Mouse (Mus musculus) testis, postnatal 14 days (tissue): ENCODE data around the gene Eci2.
A peak's percentile ranks its signal among the peaks of the same experiment; 100 is the strongest.
"Not testable (repeated sequence)": the region's sequence is repeated elsewhere in the genome, so short reads cannot be mapped to it uniquely, and the experiment has no call there.

Experiments used
- DNase-seq: peaks from one replicate; pipeline ENCODE4 v3.0.0; 2021; ENCODE audit warnings: low spot score

Gene Eci2

GRCm38 (mm10) chr13:35026879-35027278 is at the start of gene Eci2:
Gene Eci2 (minus strand): TSS chr13:35027096.
- DNase-seq: no peak

- no peak for DNase-seq
Observed at GRCm38 (mm10) chr13:35074862-35075261, 48.0 kb upstream of the Eci2 start.

- no peak for DNase-seq
Observed at GRCm38 (mm10) chr13:35070485-35071472, 43.9 kb upstream of the Eci2 start.

- peak; percentile 21 for DNase-seq
Observed at GRCm38 (mm10) chr13:35067084-35067483, 40.2 kb upstream of the Eci2 start.

GRCm38 (mm10) chr13:35066033-35066432 is 39.1 kb upstream of the Eci2 start:
- no peak for DNase-seq

GRCm38 (mm10) chr13:35064381-35064780 is 37.5 kb upstream of the Eci2 start:
- DNase-seq: no peak

GRCm38 (mm10) chr13:35058145-35058544 is 31.2 kb upstream of the Eci2 start:
- no peak for DNase-seq

GRCm38 (mm10) chr13:35036486-35036885 is 9.6 kb upstream of the Eci2 start:
- DNase-seq: no peak

- no peak for DNase-seq
Observed at GRCm38 (mm10) chr13:35035731-35036130, 8.8 kb upstream of the Eci2 start.

GRCm38 (mm10) chr13:35033571-35033970 is 6.7 kb upstream of the Eci2 start:
- DNase-seq: no peak

- no peak for DNase-seq
Observed at GRCm38 (mm10) chr13:35031684-35032082, 4.8 kb upstream of the Eci2 start.

- DNase-seq: no peak
Observed at GRCm38 (mm10) chr13:35030979-35031683, 4.2 kb upstream of the Eci2 start.

- no peak for DNase-seq
Observed at GRCm38 (mm10) chr13:35028365-35028764, 1.5 kb upstream of the Eci2 start.

GRCm38 (mm10) chr13:35023401-35023800 is 3.5 kb downstream of the Eci2 start:
- DNase-seq: not testable (repeated sequence)

- DNase-seq: no peak
Observed at GRCm38 (mm10) chr13:35020383-35020782, 6.5 kb downstream of the Eci2 start.

GRCm38 (mm10) chr13:35018866-35019536 is 7.9 kb downstream of the Eci2 start:
- DNase-seq: no peak

- no peak for DNase-seq
Observed at GRCm38 (mm10) chr13:35017392-35017791, 9.5 kb downstream of the Eci2 start.

- DNase-seq: no peak
Observed at GRCm38 (mm10) chr13:35016067-35016466, 10.8 kb downstream of the Eci2 start.

- DNase-seq: no peak
Observed at GRCm38 (mm10) chr13:34995925-34996324, 31.0 kb downstream of the Eci2 start.

- peak; percentile 92 for DNase-seq
Observed at GRCm38 (mm10) chr13:34993983-34994811, 32.7 kb downstream of the Eci2 start.

GRCm38 (mm10) chr13:34993595-34993982 is 33.3 kb downstream of the Eci2 start:
- no peak for DNase-seq

- no peak for DNase-seq
Observed at GRCm38 (mm10) chr13:34993085-34993484, 33.8 kb downstream of the Eci2 start.
